Mouse (Mus musculus): ENCODE measurements around the gene Galnt9.

The Galnt9 gene

GRCm38 (mm10) chr5:110535964-110536363, 8.2 kb upstream of the Galnt9 start:
- DNase-seq (ENCODE audit: low spot score in 2 of 2) = no peak

GRCm38 (mm10) chr5:110540947-110541346, 3.2 kb upstream of the Galnt9 start:
- no peak for DNase-seq (ENCODE audit: low spot score in 2 of 2)

GRCm38 (mm10) chr5:110541456-110541855, 2.7 kb upstream of the Galnt9 start:
- no peak for DNase-seq (ENCODE audit: low spot score in 2 of 2)

GRCm38 (mm10) chr5:110544691-110545069, 525 bp downstream of the Galnt9 start:
- no peak for DNase-seq (ENCODE audit: low spot score in 2 of 2)

- no peak for DNase-seq (ENCODE audit: low spot score in 2 of 2)
Measured at GRCm38 (mm10) chr5:110545311-110545710, 1.2 kb downstream of the Galnt9 start.

- DNase-seq (ENCODE audit: low spot score in 2 of 2) = no peak
Measured at GRCm38 (mm10) chr5:110546136-110546535, 2.0 kb downstream of the Galnt9 start.

GRCm38 (mm10) chr5:110546726-110547406, 2.7 kb downstream of the Galnt9 start:
- DNase-seq (ENCODE audit: low spot score in 2 of 2) = no peak

- no peak for DNase-seq (ENCODE audit: low spot score in 2 of 2)
Measured at GRCm38 (mm10) chr5:110548446-110548845, 4.3 kb downstream of the Galnt9 start.

- DNase-seq (ENCODE audit: low spot score in 2 of 2) = no peak
Measured at GRCm38 (mm10) chr5:110550189-110550588, 6.0 kb downstream of the Galnt9 start.

- DNase-seq (ENCODE audit: low spot score in 2 of 2) = no peak
Measured at GRCm38 (mm10) chr5:110550841-110551240, 6.7 kb downstream of the Galnt9 start.

GRCm38 (mm10) chr5:110552005-110552404, 7.8 kb downstream of the Galnt9 start:
- DNase-seq (ENCODE audit: low spot score in 2 of 2) = no peak

- no peak for DNase-seq (ENCODE audit: low spot score in 2 of 2)
Measured at GRCm38 (mm10) chr5:110553315-110553714, 9.2 kb downstream of the Galnt9 start.

- DNase-seq (ENCODE audit: low spot score in 2 of 2) = no peak
Measured at GRCm38 (mm10) chr5:110555198-110555597, 11.0 kb downstream of the Galnt9 start.

GRCm38 (mm10) chr5:110558368-110558767, 14.2 kb downstream of the Galnt9 start:
- DNase-seq (ENCODE audit: low spot score in 2 of 2) = peak; percentile 36 to 49

- DNase-seq (ENCODE audit: low spot score in 2 of 2) = no peak
Measured at GRCm38 (mm10) chr5:110559679-110560078, 15.5 kb downstream of the Galnt9 start.

GRCm38 (mm10) chr5:110562741-110563326, 18.7 kb downstream of the Galnt9 start:
- DNase-seq (ENCODE audit: low spot score in 2 of 2) = no peak

- no peak for DNase-seq (ENCODE audit: low spot score in 2 of 2)
Measured at GRCm38 (mm10) chr5:110564986-110565644, 21.0 kb downstream of the Galnt9 start.

- no peak for DNase-seq (ENCODE audit: low spot score in 2 of 2)
Measured at GRCm38 (mm10) chr5:110567547-110567946, 23.4 kb downstream of the Galnt9 start.

GRCm38 (mm10) chr5:110574888-110575287, 30.7 kb downstream of the Galnt9 start:
- no peak for DNase-seq (ENCODE audit: low spot score in 2 of 2)

- no peak for DNase-seq (ENCODE audit: low spot score in 2 of 2)
Measured at GRCm38 (mm10) chr5:110579296-110579695, 35.1 kb downstream of the Galnt9 start.

- DNase-seq (ENCODE audit: low spot score in 2 of 2) = no peak
Measured at GRCm38 (mm10) chr5:110580569-110581239, 36.5 kb downstream of the Galnt9 start.

All from heart, adult 9 months (tissue).